Mouse (Mus musculus): ENCODE results near the gene Cwc27. TPM values are rescaled to one million over a fixed set of nuclear protein-coding genes. Genes with fewer than 3 reads are reported as not detected.

Gene Cwc27
- polyA plus RNA-seq, 1 experiment from 2014 or later, result 29.2 TPM

DNA sequence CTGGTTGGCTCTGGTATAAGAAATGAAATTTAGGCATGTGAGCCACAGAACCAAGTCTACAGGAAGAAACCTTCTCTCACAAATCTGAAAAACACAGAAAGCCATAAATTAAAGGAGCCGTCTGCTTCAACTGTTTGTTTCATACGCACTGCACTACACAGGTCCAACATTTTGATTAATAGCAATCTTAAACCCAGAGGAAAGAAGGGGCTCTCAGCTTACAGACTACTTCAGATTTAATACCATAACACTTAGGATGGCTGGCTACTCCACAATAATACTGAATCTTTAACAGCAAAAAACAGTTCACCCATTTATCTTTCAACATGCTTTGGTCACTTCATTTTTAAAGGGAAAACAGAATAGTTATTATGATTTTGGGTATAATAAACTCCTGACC lies 182.2 kb downstream of the Cwc27 start:
- no peak overlapping the region for H3K9ac ChIP-seq (replicated peaks)
- H3K4me3 ChIP-seq, result no peak overlapping the region
- H3K36me3 ChIP-seq, result no peaks in the 10 kb centered on the region
- WGBS, result 97% methylated on average over 2 of the region's 2 CpGs
- ATAC-seq (replicated peaks), result no peak
- no peak overlapping the region for H3K4me2 ChIP-seq (replicated peaks)
- no peaks in the 10 kb centered on the region for H3K9me3 ChIP-seq
- H3K27me3 ChIP-seq, result no peaks in the 10 kb centered on the region
- no peak overlapping the region for H3K27ac ChIP-seq (replicated peaks)
- H3K4me1 ChIP-seq, result peaks cover 13% of the 10 kb centered on the region

DNA sequence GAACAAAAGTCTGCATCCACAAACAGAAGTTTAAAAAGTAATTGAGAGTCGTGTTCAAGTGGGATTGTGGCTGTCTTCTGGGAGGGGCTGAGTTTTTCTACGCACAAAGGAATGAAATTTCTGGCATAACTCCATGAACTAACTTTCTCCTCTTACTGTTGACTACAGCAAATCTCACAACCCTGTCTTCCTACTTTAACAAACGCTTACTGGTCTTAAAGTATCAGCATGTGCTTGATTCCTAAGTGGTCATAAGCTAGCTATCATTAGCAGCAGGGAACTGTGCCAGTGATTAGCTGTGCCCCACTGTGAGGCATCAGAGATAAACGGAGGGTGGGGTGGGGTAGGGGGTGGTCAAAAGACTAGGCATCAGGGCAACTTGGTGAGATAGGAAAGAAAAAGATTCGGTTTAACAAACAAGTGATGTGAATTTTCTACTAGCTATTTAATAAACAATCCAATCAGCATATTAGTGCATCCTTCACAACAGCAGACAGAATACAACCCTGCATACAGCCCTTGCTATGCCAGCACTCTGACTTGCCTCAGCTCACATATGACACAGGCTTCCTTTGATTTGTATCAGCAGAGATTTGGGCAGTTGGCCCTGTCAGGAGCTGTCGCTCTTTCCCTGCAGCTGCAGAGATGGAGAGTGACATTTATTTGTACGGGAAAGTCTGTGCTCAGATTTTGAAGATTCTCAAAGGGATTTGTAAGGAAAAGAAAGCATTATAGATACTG lies 184.3 kb downstream of the Cwc27 start:
- 34% methylated on average over 7 of the region's 7 CpGs for WGBS
- H3K9me3 ChIP-seq, result no peaks in the 10 kb centered on the region

DNA sequence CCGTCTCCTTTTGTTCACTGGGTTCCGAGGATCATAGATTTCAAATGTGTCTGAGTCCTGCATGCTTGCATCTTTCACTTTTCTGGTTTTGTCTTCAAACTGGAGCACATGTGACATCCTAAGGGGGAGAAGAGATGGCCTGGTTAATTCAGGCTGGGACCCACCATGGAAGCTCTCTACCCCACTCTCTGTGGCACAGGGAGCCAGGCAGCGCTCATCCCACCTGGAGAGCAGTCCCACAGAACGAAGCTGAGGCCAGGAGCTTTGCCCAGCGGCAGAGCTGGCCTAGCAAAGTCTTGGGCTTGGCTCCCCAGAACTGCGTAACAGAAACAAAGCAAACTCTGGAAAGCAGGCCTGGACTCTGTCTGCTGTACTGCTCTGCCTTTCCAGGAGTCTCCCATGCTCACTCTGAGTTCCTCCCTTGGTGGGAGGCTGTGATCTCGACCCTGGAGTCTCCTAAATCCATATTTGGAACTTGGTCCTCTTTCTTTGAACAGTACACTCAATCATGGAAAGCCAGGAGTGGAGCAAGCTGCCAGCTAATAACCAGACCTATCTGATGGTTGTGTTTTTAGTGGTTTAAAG lies 185.2 kb downstream of the Cwc27 start:
- no peaks in the 10 kb centered on the region for H3K36me3 ChIP-seq
- H3K4me3 ChIP-seq, result no peak overlapping the region
- peaks cover 13% of the 10 kb centered on the region for H3K4me1 ChIP-seq
- no peak for ATAC-seq (replicated peaks)
- no peak overlapping the region for H3K4me2 ChIP-seq (replicated peaks)
- WGBS, result 80% methylated on average over 7 of the region's 7 CpGs
- H3K9ac ChIP-seq (replicated peaks), result no peak overlapping the region
- no peak overlapping the region for H3K27ac ChIP-seq (replicated peaks)
- no peaks in the 10 kb centered on the region for H3K27me3 ChIP-seq
- H3K9me3 ChIP-seq, result no peaks in the 10 kb centered on the region

More for the DNA sequence above, 184.3 kb downstream of the Cwc27 start:
- H3K27me3 ChIP-seq, result no peaks in the 10 kb centered on the region
- H3K36me3 ChIP-seq, result no peaks in the 10 kb centered on the region
- H3K27ac ChIP-seq (replicated peaks), result no peak overlapping the region
- no peak overlapping the region for H3K4me3 ChIP-seq
- H3K9ac ChIP-seq (replicated peaks), result no peak overlapping the region
- H3K4me2 ChIP-seq (replicated peaks), result no peak overlapping the region
- 0 out of 2 replicates have a peak, but pooled peaks have one; percentile 53 for ATAC-seq (replicated peaks)
- peaks cover 13% of the 10 kb centered on the region for H3K4me1 ChIP-seq

DNA sequence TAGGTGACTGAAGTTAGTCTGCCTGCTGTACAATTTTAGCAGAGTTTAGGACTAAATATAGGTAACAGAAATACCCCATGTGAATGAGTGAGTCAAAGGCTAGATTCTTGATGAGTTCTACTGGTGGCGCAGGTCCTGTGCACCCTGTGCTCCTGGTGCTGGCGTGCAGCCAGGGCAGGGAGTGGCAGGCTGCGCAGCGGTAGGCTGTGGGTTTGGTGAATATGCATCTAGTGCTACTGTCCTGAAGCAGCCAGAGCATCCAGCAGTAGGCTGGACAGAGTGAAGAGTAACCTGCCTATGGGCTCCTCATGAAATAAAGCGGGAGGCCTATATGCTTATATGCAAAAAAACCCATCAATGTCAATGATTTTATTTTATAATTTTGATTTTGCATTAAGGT lies 186.1 kb downstream of the Cwc27 start:
- no peak overlapping the region for H3K4me3 ChIP-seq
- H3K4me2 ChIP-seq (replicated peaks), result no peak overlapping the region
- H3K36me3 ChIP-seq, result no peaks in the 10 kb centered on the region
- no peaks in the 10 kb centered on the region for H3K9me3 ChIP-seq
- WGBS, result 89% methylated on average over 5 of the region's 5 CpGs
- H3K4me1 ChIP-seq, result peaks cover 13% of the 10 kb centered on the region
- ATAC-seq (replicated peaks), result no peak
- no peak overlapping the region for H3K9ac ChIP-seq (replicated peaks)
- H3K27me3 ChIP-seq, result no peaks in the 10 kb centered on the region
- H3K27ac ChIP-seq (replicated peaks), result no peak overlapping the region

DNA sequence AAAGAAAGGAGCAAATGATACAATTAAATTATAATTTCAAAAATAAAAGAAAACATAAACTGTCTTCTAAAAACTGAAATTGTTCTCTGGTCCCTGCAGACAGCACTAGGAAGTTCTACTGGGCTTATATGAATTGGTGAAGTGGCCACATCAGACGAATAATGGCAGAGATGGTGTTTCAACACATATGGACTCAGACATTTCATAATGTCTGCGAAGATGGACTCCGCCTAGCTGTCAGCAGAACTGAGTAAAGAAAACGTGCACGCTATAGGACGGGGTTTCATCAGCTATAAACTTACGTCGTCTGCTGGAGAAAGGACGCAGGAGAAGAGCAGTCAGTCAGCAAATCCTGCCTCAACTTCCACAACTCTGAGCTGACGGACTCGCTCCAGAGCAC lies 187.3 kb downstream of the Cwc27 start:
- H3K4me3 ChIP-seq, result no peak overlapping the region
- no peak for ATAC-seq (replicated peaks)
- no peaks in the 10 kb centered on the region for H3K36me3 ChIP-seq
- no peaks in the 10 kb centered on the region for H3K27me3 ChIP-seq
- H3K4me2 ChIP-seq (replicated peaks), result no peak overlapping the region
- H3K4me1 ChIP-seq, result peaks cover 13% of the 10 kb centered on the region
- H3K9me3 ChIP-seq, result no peaks in the 10 kb centered on the region
- WGBS, result 95% methylated on average over 11 of the region's 11 CpGs
- H3K9ac ChIP-seq (replicated peaks), result no peak overlapping the region
- H3K27ac ChIP-seq (replicated peaks), result no peak overlapping the region

DNA sequence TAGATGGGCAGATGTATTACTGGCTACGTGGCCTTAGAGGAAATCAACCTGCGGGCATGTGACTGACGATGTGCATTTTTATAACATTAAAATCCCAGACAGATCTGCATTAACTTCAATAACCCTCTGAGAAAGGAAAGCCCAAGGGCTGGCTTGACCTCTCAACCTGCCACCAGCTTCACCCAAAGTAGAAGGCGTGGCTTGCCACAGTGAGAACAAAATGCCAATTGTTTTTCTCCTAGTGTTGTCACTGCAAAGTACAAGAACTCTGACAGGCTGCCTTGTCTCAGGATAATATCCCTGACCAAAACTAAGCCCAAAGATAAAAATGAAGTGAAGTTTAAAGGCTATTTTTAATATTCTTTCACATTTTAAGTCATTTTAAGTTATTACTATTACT lies 188.9 kb downstream of the Cwc27 start:
- no peak overlapping the region for H3K9ac ChIP-seq (replicated peaks)
- H3K4me1 ChIP-seq, result peaks cover 13% of the 10 kb centered on the region
- H3K4me2 ChIP-seq (replicated peaks), result no peak overlapping the region
- WGBS, result 54% methylated on average over 4 of the region's 4 CpGs
- H3K27me3 ChIP-seq, result no peaks in the 10 kb centered on the region
- no peak overlapping the region for H3K4me3 ChIP-seq
- ATAC-seq (replicated peaks), result no peak
- H3K27ac ChIP-seq (replicated peaks), result no peak overlapping the region
- no peaks in the 10 kb centered on the region for H3K36me3 ChIP-seq
- H3K9me3 ChIP-seq, result no peaks in the 10 kb centered on the region

DNA sequence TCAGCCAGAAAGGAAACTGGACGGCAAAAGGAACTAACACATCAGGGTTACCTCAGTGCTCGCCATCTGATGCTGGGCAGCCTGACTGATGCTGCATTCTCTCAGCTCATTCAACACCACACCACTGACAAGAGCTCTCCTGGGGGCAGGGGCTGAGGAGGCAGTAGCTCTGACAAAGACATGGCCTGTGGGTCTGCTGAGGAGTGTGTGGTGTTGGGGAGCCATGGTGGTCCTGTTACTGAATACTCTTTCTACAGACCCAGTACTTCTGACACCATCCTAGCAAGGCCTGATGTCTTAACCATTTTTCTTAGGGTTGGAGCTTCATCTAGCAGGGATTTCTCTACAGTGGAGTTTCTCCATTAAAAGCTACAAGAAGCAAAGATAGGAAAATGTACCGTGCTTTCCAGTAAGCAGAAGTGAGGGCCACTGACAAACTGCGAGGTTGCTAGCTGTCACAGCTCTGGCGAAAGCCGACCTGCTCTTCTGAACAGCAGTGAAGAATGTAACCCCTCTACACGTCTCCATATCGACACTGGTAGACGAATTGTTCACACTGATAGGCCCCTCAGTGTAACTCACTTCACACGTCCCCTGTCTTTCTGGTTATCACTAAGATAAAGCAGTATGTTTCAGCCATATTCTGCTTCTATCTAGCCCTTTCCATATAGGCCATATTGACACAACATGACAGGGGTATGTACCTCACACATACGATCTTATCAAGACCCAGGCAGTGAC lies 189.6 kb downstream of the Cwc27 start:
- H3K4me3 ChIP-seq, result no peak overlapping the region
- H3K27me3 ChIP-seq, result no peaks in the 10 kb centered on the region
- WGBS, result 81% methylated on average over 11 of the region's 11 CpGs
- H3K9me3 ChIP-seq, result no peaks in the 10 kb centered on the region
- no peak overlapping the region for H3K4me2 ChIP-seq (replicated peaks)
- ATAC-seq (replicated peaks), result no peak
- H3K4me1 ChIP-seq, result peaks cover 7% of the 10 kb centered on the region; the same call in 1 of the 2 replicates
- H3K36me3 ChIP-seq, result no peaks in the 10 kb centered on the region
- H3K27ac ChIP-seq (replicated peaks), result no peak overlapping the region
- H3K9ac ChIP-seq (replicated peaks), result no peak overlapping the region

DNA sequence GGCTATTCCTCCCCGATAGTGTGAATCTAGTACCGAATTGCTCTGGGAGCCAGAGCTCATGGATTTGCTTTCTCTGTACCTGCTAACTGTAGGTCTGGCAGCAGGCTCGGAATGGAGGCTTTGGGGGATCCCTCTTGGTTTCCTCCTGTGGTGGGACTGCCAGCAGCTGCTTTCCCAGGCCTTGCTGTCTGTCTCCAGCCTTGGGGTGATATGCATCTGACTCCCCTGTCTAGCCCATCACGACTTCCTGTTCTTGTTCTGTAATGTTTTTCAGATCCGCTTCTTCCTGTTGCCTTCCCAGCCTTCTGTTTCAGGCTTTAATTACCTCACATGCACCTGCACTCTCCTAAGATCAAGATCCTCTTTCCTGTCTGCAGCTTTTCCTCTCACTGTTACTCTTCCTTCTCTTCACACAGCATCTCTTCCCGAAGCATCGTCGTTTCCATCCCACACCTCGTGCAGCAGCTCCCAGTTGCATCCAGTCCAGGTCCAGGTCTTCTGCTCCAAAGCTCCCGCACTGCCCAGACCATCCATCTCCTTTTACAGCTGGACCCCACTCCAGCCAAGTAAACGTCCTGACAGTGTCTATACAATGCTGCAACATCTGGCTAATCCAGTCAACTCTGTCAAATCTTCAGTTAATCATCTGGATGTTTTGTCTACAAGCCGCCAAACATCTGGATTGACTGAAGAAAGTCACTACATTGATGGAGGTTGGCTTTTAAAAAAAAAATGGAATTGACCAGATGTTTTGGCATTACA lies 193.6 kb downstream of the Cwc27 start:
- H3K9me3 ChIP-seq, result no peaks in the 10 kb centered on the region
- no peak overlapping the region for H3K4me3 ChIP-seq
- H3K36me3 ChIP-seq, result no peaks in the 10 kb centered on the region
- H3K4me2 ChIP-seq (replicated peaks), result no peak overlapping the region
- H3K4me1 ChIP-seq, result no peaks in the 10 kb centered on the region
- ATAC-seq (replicated peaks), result no peak
- WGBS, result 76% methylated on average over 12 of the region's 12 CpGs
- H3K27ac ChIP-seq (replicated peaks), result no peak overlapping the region
- no peaks in the 10 kb centered on the region for H3K27me3 ChIP-seq
- H3K9ac ChIP-seq (replicated peaks), result no peak overlapping the region

DNA sequence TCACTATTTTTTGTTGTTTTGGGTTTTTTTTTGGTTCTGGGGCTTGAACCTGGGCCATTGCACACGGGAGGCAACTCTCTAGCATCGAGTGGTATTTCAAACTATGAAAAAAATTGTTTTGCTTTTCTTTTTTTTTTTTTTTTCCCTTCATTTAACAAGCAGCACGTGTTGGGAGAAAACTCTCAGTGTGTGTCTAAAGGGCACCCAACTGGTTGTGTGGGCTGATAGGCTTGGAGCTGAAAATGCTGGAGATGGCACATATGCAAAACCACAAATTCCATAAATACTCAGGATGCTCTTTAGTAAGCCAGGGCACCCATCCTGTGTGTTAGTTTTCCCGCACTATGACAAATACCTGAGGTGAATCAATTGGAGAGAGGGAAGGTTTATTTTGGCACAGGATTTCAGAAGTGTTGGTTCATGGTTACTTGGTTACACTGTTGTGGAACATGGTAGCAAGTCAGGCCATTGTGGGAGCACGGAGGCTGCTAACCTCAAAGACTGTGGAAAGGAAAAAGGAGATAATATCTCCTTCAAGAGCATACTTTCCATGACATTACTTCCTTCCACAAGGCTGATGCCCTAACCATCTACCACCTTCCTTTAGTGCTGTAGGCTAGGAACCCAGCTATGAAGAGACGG lies 194.7 kb downstream of the Cwc27 start:
- H3K27me3 ChIP-seq, result no peaks in the 10 kb centered on the region
- H3K4me3 ChIP-seq, result no peak overlapping the region
- H3K36me3 ChIP-seq, result no peaks in the 10 kb centered on the region
- no peak overlapping the region for H3K4me2 ChIP-seq (replicated peaks)
- WGBS, result 94% methylated on average over 6 of the region's 6 CpGs
- H3K4me1 ChIP-seq, result no peaks in the 10 kb centered on the region
- H3K27ac ChIP-seq (replicated peaks), result no peak overlapping the region
- no peak for ATAC-seq (replicated peaks)
- no peaks in the 10 kb centered on the region for H3K9me3 ChIP-seq
- no peak overlapping the region for H3K9ac ChIP-seq (replicated peaks)

DNA sequence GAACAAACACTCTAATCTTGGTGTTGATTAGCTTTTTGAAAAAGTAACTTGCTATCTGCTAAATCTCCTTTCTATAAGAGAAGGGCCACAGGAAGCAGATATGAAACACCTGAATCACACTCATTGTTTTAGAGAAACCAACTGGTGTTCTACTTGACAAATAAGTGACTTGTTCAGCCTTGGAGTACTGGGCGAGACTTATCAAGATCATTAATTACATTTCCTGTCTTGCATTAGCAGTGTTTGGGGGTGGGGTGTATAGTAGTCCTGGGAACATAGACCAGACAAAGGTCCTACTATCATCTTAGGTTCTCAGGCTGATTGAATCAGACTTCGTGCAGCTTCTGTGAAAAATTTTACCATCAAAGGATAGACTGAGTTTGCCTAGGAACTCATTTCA lies 196.5 kb downstream of the Cwc27 start:
- Histone ChIP-seq H3K36me3 (no peaks in the 10 kb centered on the region), H3K4me1 (no peaks in the 10 kb centered on the region), H3K9ac (replicated peaks) (no peak overlapping the region), H3K27ac (replicated peaks) (no peak overlapping the region), H3K9me3 (no peaks in the 10 kb centered on the region), H3K4me2 (replicated peaks) (no peak overlapping the region), H3K27me3 (no peaks in the 10 kb centered on the region), H3K4me3 (no peak overlapping the region)
- no peak for ATAC-seq (replicated peaks)
- 82% methylated on average over 2 of the region's 2 CpGs for WGBS

DNA sequence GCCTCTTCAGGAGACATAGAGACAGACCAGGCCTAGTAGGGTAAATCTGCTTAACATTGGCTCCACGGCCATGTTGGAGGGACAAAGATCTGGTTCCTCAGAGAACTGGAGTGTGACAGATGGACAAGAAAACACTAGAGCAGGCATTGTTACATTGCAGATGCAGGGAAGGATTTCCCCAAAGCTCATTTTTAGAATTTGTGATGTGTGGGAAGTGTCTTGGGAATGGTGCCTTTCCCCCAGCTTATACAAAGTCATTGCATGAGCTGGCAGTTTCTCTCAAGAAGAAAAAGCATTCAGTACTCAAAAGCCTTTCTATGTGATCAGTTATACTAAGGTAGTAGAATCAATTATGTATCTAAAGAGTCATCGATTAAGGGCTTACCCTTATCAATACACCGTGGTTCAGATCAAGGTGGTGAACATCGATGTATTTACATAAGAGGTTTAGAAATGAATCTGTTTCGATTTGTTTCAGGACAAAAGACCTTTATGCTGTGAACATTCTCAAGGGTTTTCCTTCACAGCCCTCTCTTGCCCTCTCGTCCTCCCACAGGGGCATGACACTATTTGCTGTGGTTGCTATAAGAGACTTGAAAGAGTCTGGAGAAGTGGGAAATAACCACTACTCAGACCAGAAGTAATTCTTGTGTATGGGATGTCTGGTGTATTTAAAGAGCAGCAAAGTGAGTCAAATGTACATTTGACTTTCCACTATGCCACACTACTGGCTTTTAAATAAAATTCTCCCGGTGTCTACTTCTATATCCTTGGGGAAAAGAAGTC lies 197.2 kb downstream of the Cwc27 start:
- Histone ChIP-seq H3K36me3 (no peaks in the 10 kb centered on the region), H3K9me3 (no peaks in the 10 kb centered on the region), H3K4me1 (no peaks in the 10 kb centered on the region), H3K27ac (replicated peaks) (no peak overlapping the region), H3K9ac (replicated peaks) (no peak overlapping the region), H3K27me3 (no peaks in the 10 kb centered on the region), H3K4me2 (replicated peaks) (no peak overlapping the region), H3K4me3 (no peak overlapping the region)
- WGBS, result 89% methylated on average over 7 of the region's 7 CpGs
- ATAC-seq (replicated peaks), result no peak
